Mouse (Mus musculus) C2C12 (cell line): ENCODE measurements around the gene Dram1.

Experiments used
- CTCF ChIP-seq: IDR thresholded peaks from one replicate; pipeline ENCODE4 v1.5.1; 2011; ENCODE audit not compliant: control insufficient read depth, insufficient read depth, insufficient read length
- USF1 ChIP-seq: IDR thresholded peaks from one replicate; pipeline ENCODE4 v1.6.1; 2011; ENCODE audit warnings: low read depth, mild to moderate bottlenecking, control low read depth, moderate library complexity

- TF ChIP-seq USF1 (no peak), CTCF (peak; percentile 1)
Observed at GRCm38 (mm10) chr10:88371793-88372192, 7.1 kb downstream of the Dram1 start.
